Mouse (Mus musculus) embryo, embryonic 11.5 days (tissue): ENCODE data around the gene Hyls1.
A peak's percentile ranks its signal among the peaks of the same experiment; 100 is the strongest.
"Not testable (repeated sequence)": the region's sequence is repeated elsewhere in the genome, so short reads cannot be mapped to it uniquely, and the experiment has no call there.

ENCODE experiments used
- DNase-seq: peaks from one replicate; pipeline ENCODE4 v3.0.0-alpha.2; 2012; ENCODE audit warnings: low read depth, low spot score

Gene Hyls1

DNA sequence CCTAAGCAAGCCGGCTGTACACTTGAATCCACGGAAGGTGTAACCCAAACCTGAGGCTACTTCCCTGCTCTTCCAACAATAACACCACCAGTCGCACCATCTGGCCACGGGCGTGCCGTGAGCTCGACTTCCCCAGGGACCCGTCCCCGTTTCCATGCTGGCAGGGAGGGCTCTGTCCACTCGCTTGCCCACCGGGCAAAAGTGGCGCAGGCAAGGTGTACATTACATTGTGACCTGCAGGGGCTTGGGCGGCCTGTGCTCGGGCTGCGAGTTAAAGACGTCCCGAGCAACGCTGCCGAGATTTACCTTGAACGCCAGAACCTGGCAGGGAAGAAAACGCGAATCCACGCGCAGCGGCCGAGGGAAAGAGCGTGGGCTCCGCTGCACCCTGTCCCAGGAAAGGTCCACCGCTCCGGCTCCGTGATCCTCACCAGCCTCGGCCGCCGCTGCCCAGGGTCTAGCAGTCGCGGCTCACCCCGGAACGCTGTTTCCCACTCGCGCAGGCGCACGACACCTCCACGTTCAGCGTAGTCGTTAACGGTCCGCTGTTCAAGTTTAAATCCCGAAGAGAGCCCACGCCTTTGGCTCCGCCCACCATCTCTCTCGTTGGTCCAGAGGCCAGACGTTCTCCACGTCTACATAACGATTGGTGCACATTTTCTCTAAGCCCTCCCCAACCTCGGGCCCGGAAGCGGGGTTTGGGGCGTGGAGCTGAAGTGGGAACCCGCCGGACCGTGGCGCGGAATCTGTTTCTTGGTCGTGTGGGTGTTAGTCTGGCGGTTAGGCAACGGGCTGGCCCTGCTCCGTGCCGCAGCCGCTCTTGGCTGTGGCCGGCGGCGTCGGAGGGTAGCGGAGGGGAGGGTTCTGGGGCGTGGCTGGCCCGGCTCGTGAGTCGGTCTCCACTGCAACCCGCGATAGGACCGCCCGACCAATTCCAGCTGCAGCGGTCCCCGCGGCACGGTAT lies at the start of gene Hyls1, which contains the start of gene Pate2:
Hyls1 (minus strand) TSS at position 828 of the 964 bp plus-strand sequence.
Pate2 (plus strand) TSS at position 714 of the 964 bp plus-strand sequence.
- peak; percentile 96 for DNase-seq

DNA sequence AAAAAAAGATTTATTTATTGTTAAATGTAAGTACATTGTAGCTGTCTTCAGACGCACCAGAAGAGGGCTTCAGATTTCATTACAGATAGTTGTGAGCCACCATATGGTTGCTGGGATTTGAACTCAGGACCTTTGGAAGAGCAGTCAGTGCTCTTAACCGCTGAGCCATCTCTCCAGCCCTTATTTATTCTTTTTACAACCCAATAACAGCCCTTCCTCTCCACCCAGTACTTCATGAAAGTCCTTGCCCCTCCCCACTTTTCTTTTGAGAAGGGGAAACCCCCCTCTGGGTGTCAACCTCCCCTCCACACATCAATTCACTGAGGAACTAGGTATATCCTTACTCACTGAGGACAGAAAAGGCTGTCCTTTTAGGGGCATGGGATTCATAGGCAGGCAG lies 46.6 kb upstream of the Hyls1 start:
- DNase-seq, result not testable (repeated sequence)

DNA sequence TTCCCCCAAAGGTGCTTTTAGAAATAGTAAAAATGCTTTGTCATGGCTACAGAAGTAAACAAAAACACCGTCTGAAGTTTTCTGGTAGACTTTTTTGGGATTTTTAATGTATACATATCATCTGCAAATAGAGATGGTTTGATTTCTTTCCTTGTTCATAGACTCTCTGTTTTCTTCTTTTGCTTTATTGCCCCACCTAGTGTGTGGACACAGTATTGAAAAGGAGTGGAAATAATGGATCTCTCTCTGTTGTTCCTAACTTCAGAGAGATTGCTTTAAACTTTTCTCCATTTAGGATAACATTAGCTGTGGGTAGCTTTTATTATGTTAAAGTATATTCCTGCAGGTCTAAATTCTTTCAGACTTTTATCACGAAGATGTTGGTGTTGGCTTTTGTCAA lies 43.8 kb upstream of the Hyls1 start:
- DNase-seq, result no peak

DNA sequence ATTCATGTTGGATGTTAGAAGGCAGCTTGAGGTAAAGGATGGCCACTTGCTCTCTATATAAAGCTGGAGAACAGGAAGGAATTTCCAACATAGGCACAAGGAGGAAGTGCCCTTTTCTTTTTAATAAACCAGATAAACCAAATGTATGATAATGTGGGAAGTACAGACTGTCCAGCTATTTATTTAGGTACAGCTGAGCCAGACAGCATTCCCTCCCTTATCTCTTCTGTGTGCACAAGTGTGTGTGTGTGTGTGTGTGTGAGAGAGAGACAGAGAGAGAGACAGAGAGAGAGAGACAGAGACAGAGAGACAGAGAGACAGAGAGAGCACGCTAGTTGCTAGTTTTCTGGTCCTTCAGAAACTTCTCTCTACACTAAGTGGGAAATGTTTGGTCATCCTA lies 41.6 kb upstream of the Hyls1 start, which contains the start of gene Pate4:
Pate4 (minus strand) TSS at position 101 of the 400 bp plus-strand sequence.
- DNase-seq, result no peak

DNA sequence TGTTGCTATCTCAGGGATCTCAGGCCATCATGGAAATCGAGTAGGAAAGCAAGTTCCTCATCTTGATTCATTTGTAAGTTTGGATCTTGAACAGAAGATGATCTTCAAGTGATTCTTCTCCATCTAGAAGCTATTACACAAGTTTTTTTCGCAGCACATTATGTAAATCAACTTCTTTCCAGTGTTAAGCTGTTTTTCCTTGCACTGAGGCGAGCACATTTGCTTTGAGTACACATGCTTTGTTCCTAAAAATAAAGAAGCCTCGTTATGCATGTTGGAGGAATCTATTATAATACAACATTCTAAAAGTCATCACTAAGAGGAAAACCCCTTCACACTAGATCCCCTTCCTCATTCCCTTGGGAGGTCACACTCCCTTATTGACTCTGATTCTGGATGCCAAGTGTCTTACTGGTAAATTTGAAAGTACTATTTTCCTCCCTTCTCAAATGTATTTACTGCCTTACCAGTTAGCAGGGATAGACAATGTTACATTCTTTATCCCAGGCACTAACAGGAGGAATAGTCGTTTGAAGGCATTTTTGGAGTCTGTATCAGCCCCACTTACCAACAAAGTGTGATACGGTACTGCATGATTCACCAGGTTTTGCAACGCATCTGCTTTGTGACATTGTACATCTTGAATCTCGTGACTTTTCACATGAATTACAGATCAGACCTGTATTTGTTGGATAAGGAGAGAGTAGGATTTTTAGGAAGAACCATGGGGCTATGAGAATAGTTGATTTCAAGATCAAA lies 37.6 kb upstream of the Hyls1 start:
- DNase-seq, result no peak

DNA sequence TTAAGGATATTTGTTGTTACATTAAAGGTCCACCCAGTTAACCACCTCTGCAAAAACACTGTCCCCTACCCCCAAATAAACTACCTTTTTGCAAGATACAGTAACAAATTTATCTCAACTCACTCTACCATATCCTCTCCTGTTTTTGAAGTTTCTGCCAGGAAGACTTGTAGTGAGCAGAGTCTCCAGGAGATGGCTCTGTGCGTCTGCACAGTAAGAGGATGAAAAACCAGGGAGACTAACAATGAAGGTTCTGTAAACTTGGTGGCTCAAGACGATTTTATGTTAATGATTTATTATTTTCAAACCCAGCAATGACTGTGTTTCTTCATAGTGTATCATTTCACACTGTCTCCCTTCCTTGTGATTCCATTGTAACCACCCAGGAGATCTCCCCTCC lies 22.7 kb upstream of the Hyls1 start:
- peak; percentile 27 for DNase-seq

DNA sequence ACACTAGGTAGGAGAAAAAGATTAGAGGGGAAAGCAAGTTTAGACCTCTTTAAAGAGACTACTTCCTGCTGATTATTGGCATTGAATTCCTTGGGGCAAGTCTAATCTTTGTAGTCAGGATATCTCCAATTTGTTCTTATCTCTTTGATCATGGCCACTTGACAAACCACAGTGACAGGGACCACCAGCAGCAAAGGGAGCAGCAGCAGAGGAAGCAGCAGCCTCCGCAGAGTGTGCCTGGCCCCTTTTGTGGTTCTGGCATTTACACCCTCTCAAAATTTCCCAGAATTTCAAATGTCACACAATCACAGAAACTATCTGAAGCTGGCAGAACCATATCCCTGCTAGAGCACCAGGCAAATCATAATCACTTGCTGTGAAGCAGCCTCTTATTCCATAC lies 17.5 kb upstream of the Hyls1 start:
- DNase-seq, result no peak

DNA sequence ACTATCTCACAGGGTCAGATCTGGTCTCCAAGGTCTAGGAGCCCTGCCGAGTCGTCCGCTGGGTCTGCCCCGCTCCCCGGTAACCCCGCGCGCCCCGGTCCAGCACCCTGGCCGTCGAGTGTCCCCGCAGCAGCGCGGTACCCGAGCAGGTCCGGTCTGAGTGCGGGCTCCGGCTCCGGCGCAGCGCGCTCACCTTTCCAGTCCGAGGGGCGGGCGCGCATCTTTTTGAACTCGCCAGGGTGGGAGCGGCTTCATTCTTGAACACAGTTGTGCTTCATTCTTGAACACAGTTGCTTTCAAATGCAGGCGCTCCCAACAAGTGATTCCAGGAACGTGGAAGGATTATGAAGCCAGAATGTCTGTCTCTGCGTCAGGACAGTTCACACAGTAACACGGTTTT lies 4.2 kb upstream of the Hyls1 start:
- no peak for DNase-seq

DNA sequence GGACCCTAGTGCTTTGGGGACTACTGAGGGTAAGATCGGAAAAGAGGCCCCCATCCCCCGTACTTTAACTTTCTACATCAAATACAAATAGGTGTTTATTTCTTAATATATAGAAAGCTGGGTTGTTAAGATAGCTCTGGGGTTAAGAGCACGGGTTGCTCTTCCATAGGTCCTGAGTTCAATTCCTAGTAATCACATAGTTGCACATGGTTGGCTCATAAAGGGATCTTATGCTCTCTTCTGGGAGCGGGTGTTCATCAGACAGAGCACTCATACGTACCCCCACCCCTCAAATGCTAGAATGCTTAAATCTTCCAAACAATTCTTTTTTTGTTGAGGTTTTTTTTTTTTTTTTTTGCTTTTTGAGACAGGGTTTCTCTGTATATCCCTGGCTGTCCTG lies 465 bp upstream of the Hyls1 start:
- DNase-seq, result no peak

DNA sequence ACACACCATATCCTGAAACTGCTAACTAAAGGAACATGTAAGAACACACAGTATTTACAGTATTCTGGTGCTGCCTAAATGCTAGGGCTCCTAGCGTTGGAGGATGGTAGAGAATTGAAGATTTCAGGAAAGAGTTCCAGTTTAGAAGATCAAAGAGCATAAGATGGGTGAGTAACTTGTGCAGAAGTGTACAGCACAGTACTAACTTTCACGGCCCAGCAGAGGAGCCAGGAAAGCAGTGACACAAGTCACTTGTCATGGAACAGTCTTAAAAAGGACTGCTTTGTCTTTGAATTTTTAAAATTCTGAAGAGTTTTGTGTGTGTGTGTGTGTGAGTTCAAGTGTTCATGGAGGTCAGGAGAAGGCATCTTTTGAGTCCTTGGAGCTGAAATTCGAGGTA lies 2.2 kb downstream of the Hyls1 start:
- DNase-seq, result no peak

DNA sequence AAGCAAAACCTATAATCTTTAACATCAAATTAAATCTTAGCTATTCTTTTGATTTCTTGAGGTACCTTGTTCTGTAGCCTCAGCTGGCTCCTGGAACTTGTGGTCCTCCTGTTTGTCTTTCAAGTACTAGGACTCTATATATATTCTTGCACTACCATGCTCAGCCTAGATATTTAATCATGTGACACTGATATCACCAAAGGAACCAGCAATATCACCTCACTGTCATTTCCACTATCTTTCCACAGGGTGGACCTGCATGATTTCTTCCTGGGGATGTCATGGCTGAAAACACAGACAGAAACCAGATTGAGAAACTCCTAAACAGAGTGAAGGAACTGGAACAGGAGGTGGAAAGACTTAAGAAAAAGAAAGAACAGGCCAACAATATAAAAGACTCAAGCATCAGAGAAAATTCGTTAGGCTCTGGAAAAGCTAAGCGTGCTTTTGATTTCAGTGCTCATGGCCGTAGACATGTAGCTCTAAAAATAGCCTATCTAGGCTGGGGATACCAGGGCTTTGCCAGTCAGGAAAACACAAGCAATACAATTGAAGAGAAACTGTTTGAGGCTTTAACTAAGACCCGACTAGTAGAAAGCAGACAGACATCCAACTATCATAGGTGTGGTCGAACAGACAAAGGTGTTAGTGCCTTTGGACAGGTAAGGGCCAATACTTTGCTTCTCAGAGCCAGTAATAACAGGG lies 5.5 kb downstream of the Hyls1 start:
- DNase-seq, result no peak

DNA sequence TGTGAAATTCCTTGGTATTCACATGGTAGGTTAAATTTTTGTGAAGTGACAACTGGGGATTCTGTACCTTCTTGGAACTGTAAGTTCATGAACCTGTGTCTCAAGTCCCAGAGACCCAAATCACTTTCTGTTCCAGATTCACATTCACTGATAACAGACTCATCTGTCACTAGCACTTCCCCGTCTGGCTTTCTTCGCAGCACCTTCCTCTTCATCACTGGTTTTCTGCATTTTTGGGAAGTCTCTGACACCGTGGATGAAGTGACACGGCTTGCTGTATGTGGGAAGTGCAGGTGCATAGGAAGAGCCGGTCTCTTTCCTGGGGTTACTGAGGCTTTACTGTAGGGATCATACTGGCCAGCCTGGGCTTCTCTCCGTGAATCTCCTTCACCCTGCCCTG lies 8.6 kb downstream of the Hyls1 start:
- no peak for DNase-seq

DNA sequence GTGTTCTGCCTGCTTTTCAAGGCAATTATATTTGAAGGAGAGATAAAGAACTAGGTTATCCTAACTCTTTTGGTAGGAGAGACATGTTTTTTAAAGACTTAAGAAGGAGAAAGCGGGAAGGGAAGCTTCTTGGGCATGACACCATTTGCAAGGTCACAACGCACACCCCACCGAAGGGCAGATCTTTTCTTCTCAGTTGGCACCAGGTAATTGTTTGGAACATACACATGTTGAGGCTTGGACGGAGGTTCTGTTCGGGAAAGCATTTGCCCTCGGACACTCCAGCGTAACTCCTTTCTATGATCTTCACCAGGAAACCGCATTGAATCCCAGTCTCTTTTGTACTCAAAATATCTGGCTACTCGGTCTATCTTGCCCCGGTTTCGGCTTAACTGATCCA lies 9.1 kb downstream of the Hyls1 start:
- no peak for DNase-seq

DNA sequence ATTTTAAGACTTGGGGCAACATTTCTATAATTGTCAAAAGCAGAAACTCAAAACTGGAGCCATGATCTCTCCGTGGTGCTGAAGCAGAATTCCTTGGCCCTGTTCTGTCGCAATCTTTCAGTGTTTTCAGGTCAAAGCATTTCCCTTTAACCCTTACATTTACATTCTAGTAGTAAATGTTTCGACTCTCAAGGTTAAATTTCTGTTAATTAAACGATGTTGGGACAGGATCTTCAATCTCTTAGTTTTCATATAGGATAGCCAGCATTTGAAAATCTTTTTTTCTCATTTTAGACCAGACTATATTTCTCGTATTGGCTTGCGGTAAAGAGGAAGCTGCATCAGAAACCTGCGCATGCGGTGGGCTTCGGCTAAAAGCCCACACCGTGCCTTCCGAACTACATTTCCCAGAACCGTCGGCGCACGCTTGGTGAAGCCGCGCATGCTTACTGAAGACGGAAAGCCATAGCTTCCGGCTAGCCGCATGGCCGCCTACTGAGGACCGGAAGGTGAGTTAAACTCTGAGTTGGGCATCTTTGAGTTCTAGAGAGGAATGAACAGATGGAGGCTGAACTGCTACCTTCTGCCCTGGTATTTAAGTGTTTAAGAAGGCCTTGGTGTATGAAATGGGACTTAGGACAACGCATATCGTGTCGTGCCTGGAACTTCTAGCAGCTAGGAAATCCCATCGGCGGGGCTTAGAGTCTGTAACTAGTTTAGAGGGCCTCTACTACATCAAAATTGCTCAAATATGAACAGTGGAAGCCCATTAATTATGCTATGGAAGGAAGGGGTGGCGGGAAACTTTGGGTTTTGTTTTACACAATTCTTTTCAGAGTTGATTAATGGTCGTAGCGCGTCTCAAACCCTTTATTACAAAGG lies 10.9 kb downstream of the Hyls1 start:
- DNase-seq, result peak; percentile 87

DNA sequence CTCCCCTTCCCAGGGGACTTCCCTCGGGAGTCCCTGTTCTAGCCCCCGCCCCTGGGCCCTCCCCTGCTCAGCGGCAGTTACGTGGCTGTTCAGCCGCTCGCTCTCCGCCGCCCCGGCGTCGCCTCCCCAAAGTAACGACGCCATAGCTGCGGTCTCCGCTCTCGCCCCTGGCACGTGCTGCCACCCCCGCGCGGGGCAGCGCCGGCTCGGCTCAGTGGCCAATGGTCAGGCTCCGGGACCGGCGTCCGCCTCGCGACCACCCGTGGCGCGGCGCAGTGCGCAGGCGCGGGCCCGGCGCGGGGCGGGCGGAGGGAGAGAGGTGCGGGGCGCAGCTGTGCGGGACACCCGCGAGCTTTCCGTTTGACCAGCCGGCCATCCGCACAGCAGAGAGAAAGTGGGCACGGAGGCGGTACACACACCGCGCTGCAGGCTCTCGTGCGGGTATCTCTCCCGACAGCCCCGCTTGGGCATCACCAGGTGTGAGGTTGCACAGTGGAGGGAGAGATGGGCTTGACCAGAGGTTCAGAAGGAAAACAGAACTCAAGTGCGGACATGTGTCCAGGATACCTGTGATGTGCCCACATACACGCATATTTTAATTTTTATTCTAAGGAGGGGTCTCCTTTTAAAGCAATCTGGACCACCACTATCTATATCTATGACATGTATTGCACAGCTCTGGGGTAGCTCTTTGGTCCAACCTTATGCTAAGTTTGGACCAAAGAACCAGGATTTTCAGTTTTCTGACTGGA lies 11.8 kb downstream of the Hyls1 start, which contains the start of the genes Ddx25 and Pus3:
Ddx25 (minus strand) TSS at position 272 of the 752 bp plus-strand sequence.
Pus3 (plus strand) TSS at position 339 of the 752 bp plus-strand sequence.
- DNase-seq, result peak; percentile 45

DNA sequence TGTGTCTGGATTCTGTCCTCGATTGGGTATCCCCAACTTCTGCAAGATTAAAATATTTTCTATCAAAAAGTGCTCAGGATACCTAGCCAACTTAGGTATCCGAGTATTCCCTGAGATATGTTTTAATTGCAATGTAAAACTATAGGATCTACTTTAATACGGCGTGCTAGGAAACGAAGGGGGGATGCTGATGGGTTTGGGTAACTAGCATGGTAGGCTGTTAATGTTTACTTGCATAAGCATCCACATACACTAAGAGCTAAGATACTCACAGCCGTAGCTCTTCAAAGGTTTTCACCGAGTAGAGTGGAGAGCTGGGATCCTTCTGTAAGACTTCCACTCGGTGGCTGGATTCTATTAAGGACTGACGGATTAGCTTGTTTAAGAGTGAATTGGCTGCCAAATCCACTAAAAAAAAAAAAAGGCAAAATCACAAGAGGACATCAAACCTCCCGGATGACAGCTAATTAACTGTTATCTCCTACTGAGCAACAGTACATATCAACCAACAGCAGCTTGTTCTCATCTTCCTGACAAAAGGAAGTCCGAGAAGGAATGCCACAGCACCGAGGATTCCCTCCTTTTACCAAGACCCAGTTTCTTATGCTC lies 13.6 kb downstream of the Hyls1 start:
- DNase-seq, result no peak

DNA sequence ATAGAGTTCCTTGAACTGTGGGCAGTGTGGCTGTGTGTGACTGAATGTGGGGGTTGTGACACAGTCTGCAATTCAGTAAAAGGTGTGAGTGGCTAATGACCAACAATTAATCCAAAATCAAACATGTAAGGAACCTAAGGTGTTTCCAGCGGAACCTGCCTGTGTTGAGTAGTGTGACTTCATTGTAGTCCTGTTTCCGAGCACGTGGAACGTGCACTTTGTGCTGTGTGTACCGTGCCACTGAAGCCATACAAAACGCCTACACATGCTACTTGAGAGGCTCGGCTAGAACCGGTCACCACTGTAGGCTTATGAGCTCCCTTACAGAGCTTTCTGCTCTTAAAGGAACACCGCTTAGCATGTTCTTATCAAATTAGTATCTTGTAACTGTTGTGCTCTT lies 21.7 kb downstream of the Hyls1 start:
- no peak for DNase-seq

DNA sequence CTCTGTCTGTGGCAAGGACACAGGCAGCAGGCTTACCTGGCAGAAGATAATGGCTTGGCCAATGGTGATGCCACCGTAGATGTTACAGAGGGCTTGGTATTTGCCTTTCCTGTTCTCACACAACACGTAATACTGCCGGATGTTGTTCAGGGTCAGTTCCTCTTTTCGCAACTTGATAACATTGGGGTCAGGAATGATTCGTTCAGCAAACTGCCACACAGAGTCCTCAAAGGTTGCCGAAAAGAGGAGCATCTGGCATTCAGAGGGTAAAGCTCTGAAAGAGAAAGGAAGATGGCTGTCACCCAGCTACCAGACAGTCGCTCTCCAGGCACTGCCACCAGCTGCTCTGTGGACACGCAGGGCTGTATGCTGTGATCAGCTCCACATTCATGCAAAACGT lies 23.5 kb downstream of the Hyls1 start:
- no peak for DNase-seq

DNA sequence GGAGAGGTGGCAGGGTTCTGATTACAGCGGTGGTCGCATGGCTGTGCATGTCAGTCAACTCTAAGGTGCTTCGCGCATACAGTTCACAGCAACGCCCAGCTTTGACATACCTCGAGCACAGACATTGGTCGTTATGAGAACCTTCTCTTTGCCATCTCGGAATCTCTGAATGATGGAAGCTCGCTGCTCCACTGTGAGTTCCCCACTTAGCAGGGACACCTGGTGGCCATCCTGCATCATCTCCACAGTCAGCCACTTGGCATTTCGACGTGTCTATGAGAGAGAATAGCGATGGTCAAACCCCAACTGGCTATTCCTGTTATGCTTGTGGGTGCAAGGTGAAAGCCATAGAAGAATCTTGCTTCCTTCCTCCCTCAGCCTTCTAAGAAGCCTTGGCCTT lies 24.5 kb downstream of the Hyls1 start:
- DNase-seq, result no peak

DNA sequence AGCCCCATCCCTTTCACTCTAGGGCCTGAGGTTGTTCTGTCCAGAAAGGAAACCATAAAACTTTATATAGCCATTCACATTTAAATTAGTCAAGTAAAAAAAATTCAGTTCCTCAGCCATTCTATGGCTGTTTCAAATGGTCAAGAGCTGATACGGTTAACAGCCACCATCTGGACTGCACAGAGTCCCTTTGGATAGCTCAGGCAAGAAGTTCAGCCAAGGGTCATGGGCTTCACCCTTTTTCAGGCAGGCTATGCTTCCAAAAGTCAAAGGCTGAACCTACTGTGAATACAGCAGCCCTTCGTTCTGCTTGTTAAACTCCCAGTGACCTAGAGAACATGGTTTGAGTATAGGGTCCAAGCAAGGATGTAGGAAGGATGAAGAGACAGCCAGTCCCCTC lies 25.5 kb downstream of the Hyls1 start:
- no peak for DNase-seq
